Mouse (Mus musculus) cerebellum, adult 2 months (tissue): ENCODE results near the gene Plagl2.

Experiments
- CTCF ChIP-seq: fragments of 200-500 bp; IDR thresholded peaks from 2 replicates; pipeline ENCODE4 v1.5.1; 2011; ENCODE audit warnings: low read depth, mild to moderate bottlenecking, control low read depth, low read length, moderate library complexity, borderline replicate concordance; ENCODE audit not compliant: insufficient read depth
- POLR2A ChIP-seq: fragments of 200-500 bp; IDR thresholded peaks from 2 replicates; pipeline ENCODE4 v1.6.1; 2011; ENCODE audit warnings: low read length, control low read depth, borderline replicate concordance; ENCODE audit not compliant: insufficient read depth

DNA sequence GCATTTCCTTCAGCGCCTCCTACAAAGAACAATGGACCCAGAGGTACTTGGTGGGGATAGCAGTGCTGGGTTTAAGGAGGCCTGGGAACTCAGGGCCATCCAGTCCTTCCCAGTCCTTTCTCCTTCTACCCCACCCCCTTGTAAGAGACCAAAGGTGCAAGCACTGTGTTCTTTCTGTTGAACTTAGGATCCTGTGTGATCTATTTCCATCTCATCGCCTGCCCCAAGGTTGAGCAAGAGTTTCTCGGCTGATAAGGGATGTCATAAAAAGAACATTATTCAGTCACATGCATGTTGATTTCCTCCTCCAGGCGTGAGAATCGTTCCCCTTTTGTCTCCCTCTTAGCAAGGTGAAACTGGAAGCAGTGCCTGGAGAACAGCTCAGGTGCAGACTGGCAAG is 8.5 kb upstream of the Plagl2 start:
- TF ChIP-seq POLR2A (no peak), CTCF (no peak)
